14 mouse cellular contexts compared by ENCODE assay signal in genomic region chr2:122069144-122069912, GRCm38 (mm10). TPM values are rescaled to one million over a fixed set of nuclear protein-coding genes. Genes with fewer than 3 reads are reported as not detected.
A peak's percentile ranks its signal among the peaks of the same experiment; 100 is the strongest.
DNase-seq lines count a peak whose midpoint lies in the region; ATAC-seq lines count a peak whose summit lies in the region.
"Had no signal": no experiment of that assay in that cellular context is flagged by ENCODE, and none has a peak within 500 bp of the region (broad histone marks: within the 10 kb centered on the region; RNA-seq: fewer than 3 reads in every experiment).

No protein-coding gene starts in this region.

- H3K36me3 ChIP-seq in kidney, embryonic 16.5 days (ENCODE audit: insufficient read depth, low read length), result peaks cover 28% of the 10 kb centered on the region; the same call in 1 of the 2 replicates
- H3K36me3 ChIP-seq in forebrain, embryonic 16.5 days (ENCODE audit: control insufficient read depth, insufficient read depth), result peaks cover 7% of the 10 kb centered on the region; the same call in 1 of the 2 replicates

- no peak overlapping the region for H3K9ac ChIP-seq in kidney, embryonic 16.5 days (replicated peaks; ENCODE audit: low read length)
- no peak overlapping the region for H3K9ac ChIP-seq in forebrain, embryonic 16.5 days (replicated peaks; ENCODE audit: low read depth, low read length)
- H3K9ac ChIP-seq: limb, embryonic 15.5 days; lung, embryonic 15.5 days had no signal

- H3K9me3 ChIP-seq in kidney, embryonic 16.5 days (ENCODE audit: low read length), result no peaks in the 10 kb centered on the region
- no peaks in the 10 kb centered on the region for H3K9me3 ChIP-seq in forebrain, embryonic 16.5 days (ENCODE audit: control insufficient read depth, low read length)
- H3K9me3 ChIP-seq: limb, embryonic 15.5 days; lung, embryonic 15.5 days; midbrain, embryonic 10.5 days had no signal

- no peak overlapping the region for H3K4me2 ChIP-seq in kidney, embryonic 16.5 days (replicated peaks; ENCODE audit: low read depth, low read length)
- H3K4me2 ChIP-seq in forebrain, embryonic 16.5 days (ENCODE audit: low read length), result no peak overlapping the region
- H3K4me2 ChIP-seq: limb, embryonic 15.5 days; lung, embryonic 15.5 days had no signal

- ATAC-seq in kidney, embryonic 16.5 days (ENCODE audit: low FRiP score, low TSS enrichment), result no peak
- ATAC-seq in forebrain, embryonic 16.5 days, result no peak
- ATAC-seq: hindbrain, postnatal 0 days had no signal

- peak; percentile 81 for DNase-seq in heart, adult 11 months
- DNase-seq in heart, postnatal 4 days, result no peak
- peak; percentile 43 for DNase-seq in CD4-positive, CD25-positive, alpha-beta regulatory T cell, adult 2 months (ENCODE audit: low read depth, low spot score)
- DNase-seq in T-cell, adult 2 months (ENCODE audit: low spot score), result peak; percentile 7
- DNase-seq in naive thymus-derived CD4-positive, alpha-beta T cell, adult 2 months (ENCODE audit: low read depth), result peak; percentile 43
- no peak for DNase-seq in gastrocnemius, postnatal 4 days (ENCODE audit: low spot score in 2 of 2)
- DNase-seq: adrenal gland, adult 8-10 months; thymus, adult 18-20 months had no signal

- H3K27ac ChIP-seq in kidney, embryonic 16.5 days (ENCODE audit: low read length), result no peak overlapping the region
- H3K27ac ChIP-seq in forebrain, embryonic 16.5 days (ENCODE audit: low read length), result no peak overlapping the region
- H3K27ac ChIP-seq: hindbrain, postnatal 0 days; limb, embryonic 15.5 days; lung, embryonic 15.5 days; midbrain, embryonic 10.5 days had no signal

- no peaks in the 10 kb centered on the region for H3K4me1 ChIP-seq in kidney, embryonic 16.5 days (ENCODE audit: insufficient read depth, low read length)
- no peaks in the 10 kb centered on the region for H3K4me1 ChIP-seq in forebrain, embryonic 16.5 days (replicated peaks; ENCODE audit: control insufficient read depth, insufficient read depth, low read length)
- H3K4me1 ChIP-seq: limb, embryonic 15.5 days; lung, embryonic 15.5 days; midbrain, embryonic 10.5 days had no signal

- no peak overlapping the region for H3K4me3 ChIP-seq in kidney, embryonic 16.5 days (ENCODE audit: low read length)
- no peak overlapping the region for H3K4me3 ChIP-seq in forebrain, embryonic 16.5 days (replicated peaks; ENCODE audit: low read length)
- H3K4me3 ChIP-seq: limb, embryonic 15.5 days; lung, embryonic 15.5 days; midbrain, embryonic 10.5 days had no signal

- no peaks in the 10 kb centered on the region for H3K27me3 ChIP-seq in kidney, embryonic 16.5 days (ENCODE audit: insufficient read depth, low read length)
- no peaks in the 10 kb centered on the region for H3K27me3 ChIP-seq in forebrain, embryonic 16.5 days (replicated peaks; ENCODE audit: control insufficient read depth, insufficient read depth, low read length)
- H3K27me3 ChIP-seq: limb, embryonic 15.5 days; lung, embryonic 15.5 days had no signal

- WGBS in kidney, embryonic 16.5 days, result 90% methylated on average over 6 of the region's 6 CpGs
- 94% methylated on average over 6 of the region's 6 CpGs for WGBS in forebrain, embryonic 16.5 days

RNA-seq across cellular contexts. Expression of gene Eif3j1, which starts 41.0 kb away (rescaled TPM):
- 10 to 100 TPM; 21.1 to 21.9 TPM for total RNA-seq in heart, postnatal 4 days (2021)
- 10 to 100 TPM; 16.4 to 18.9 TPM for total RNA-seq in gastrocnemius, postnatal 4 days (2021)
- 9.6 and 10.9 TPM in 2 replicates for polyA plus RNA-seq in kidney, embryonic 16.5 days (2015; fragmentation: Nextera tagmentation; extraction: Ambion mirVana)
- 9.9 and 11.0 TPM in 2 replicates for polyA plus RNA-seq in forebrain, embryonic 16.5 days (2015; fragmentation: Nextera tagmentation; extraction: Ambion mirVana)

RNA-seq across cellular contexts. Expression of gene Spg11, which starts 48.9 kb away (rescaled TPM):
- 10 to 100 TPM; 12.2 TPM for total RNA-seq in heart, postnatal 4 days (2021)
- 10 to 100 TPM; 11.4 to 12.8 TPM for total RNA-seq in gastrocnemius, postnatal 4 days (2021)
- polyA plus RNA-seq in kidney, embryonic 16.5 days (2015; fragmentation: Nextera tagmentation; extraction: Ambion mirVana), result 8.8 and 9.3 TPM in 2 replicates
- 8.6 and 8.8 TPM in 2 replicates for polyA plus RNA-seq in forebrain, embryonic 16.5 days (2015; fragmentation: Nextera tagmentation; extraction: Ambion mirVana)

Comparison
In these comparisons a context has a peak if more than half of its experiments do, and no peak if none do; other contexts are left out.
1. DNase-seq: peak in heart, adult 11 months (single experiment), CD4-positive, CD25-positive, alpha-beta regulatory T cell, adult 2 months (single experiment), T-cell, adult 2 months (single experiment) and naive thymus-derived CD4-positive, alpha-beta T cell, adult 2 months (single experiment); none in heart, postnatal 4 days (single experiment) and gastrocnemius, postnatal 4 days (0 of 2).